Mouse (Mus musculus) CH12.LX (cell line): ENCODE measurements around the gene Rps6kb2.

Experiments used
- BHLHE40 ChIP-seq: IDR thresholded peaks from 2 replicates; pipeline ENCODE4 v1.6.1; 2011; ENCODE audit warnings: mild to moderate bottlenecking, low read depth, low read length, improper control_type of control experiment
- CTCF ChIP-seq, 2 experiments: IDR thresholded peaks in 1 of 2; conservative IDR thresholded peaks in 1 of 2; 2 replicates each; pipeline ENCODE4 v1.5.1; 2011 to 2012; ENCODE audit warnings: low read depth in 2 of 2, low read length in 2 of 2, improper control_type of control experiment in 1 of 2, inconsistent platforms in 1 of 2, mild to moderate bottlenecking in 1 of 2, moderate library complexity in 1 of 2
- ELF1 ChIP-seq: IDR thresholded peaks from 2 replicates; pipeline ENCODE4 v1.6.1; 2014; ENCODE audit warnings: low read depth, mild to moderate bottlenecking, inconsistent platforms, low read length, improper control_type of control experiment
- EP300 ChIP-seq: IDR thresholded peaks from 2 replicates; pipeline ENCODE4 v1.6.1; 2011; ENCODE audit warnings: low read length, improper control_type of control experiment
- HCFC1 ChIP-seq: IDR thresholded peaks from 2 replicates; pipeline ENCODE4 v1.6.1; 2012; ENCODE audit warnings: low read depth, mild to moderate bottlenecking, inconsistent platforms, low read length, improper control_type of control experiment
- IRF4 ChIP-seq: IDR thresholded peaks from 2 replicates; pipeline ENCODE4 v1.6.1; 2014; ENCODE audit warnings: low read depth, mild to moderate bottlenecking, inconsistent platforms, low read length, improper control_type of control experiment
- MAZ ChIP-seq: IDR thresholded peaks from 2 replicates; pipeline ENCODE4 v1.6.1; 2012; ENCODE audit warnings: low read depth, mild to moderate bottlenecking, inconsistent platforms, low read length, improper control_type of control experiment, moderate library complexity
- MXI1 ChIP-seq: IDR thresholded peaks from 2 replicates; pipeline ENCODE4 v1.6.1; 2011; ENCODE audit warnings: mild to moderate bottlenecking, low read depth, low read length, improper control_type of control experiment
- POLR2A ChIP-seq: IDR thresholded peaks from 2 replicates; pipeline ENCODE4 v1.6.1; 2011; ENCODE audit warnings: low read depth, mild to moderate bottlenecking, improper control_type of control experiment, low read length
- POLR2AphosphoS2 ChIP-seq: IDR thresholded peaks from 2 replicates; pipeline ENCODE4 v1.6.1; 2011; ENCODE audit warnings: low read depth, low read length, improper control_type of control experiment
- RAD21 ChIP-seq: IDR thresholded peaks from 2 replicates; pipeline ENCODE4 v1.6.1; 2011; ENCODE audit warnings: low read depth, mild to moderate bottlenecking, low read length, improper control_type of control experiment, moderate library complexity
- TCF12 ChIP-seq: IDR thresholded peaks from 2 replicates; pipeline ENCODE4 v1.6.1; 2014; ENCODE audit warnings: low read depth, mild to moderate bottlenecking, inconsistent platforms, low read length, improper control_type of control experiment
- USF2 ChIP-seq: conservative IDR thresholded peaks from 2 replicates; pipeline ENCODE4 v1.6.1; 2011; ENCODE audit warnings: low read depth, low read length, improper control_type of control experiment
- ZMIZ1 ChIP-seq: IDR thresholded peaks from 2 replicates; pipeline ENCODE4 v1.6.1; 2012; ENCODE audit warnings: low read depth, mild to moderate bottlenecking, inconsistent platforms, low read length, improper control_type of control experiment

DNA sequence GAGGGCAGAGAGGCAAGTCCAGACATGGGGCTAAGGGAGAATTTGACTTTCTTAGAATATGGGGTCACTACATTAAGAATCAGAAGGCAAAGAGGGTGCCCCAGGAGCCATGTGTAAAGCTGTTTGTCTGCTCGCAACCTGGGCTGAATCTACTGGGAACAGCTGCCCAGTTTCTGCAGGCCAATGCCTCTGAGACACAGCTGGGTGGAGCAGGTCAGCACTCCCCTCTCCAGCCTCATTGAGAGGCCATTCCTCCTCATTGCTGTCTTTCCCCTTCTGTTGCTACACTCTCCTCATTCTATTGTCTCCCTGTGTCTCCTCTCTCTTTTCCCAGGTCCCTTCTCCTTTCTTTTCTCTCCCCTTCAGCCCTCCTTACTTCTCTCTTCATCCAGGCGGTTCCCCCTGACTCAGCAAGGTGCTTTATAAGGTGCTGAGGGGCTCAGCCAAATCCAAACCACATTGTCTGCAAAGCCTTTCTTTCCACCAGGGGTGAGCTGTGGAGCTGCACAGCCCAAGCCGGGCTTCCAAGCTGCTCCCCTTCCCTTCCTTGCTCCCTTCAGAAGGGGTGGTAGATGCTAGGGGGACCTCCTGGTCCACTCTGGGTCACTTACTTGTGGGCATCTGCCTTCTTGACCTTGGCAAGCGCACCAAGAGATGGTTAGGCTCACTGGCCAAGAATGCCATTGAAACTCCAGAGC is 48.9 kb upstream of the Rps6kb2 start:
- TF ChIP-seq TCF12 (no peak), EP300 (no peak), CTCF (conservative IDR thresholded peaks at IDR 0.05 in 1 of 2, IDR thresholded peaks at IDR 0.05 in 1 of 2; ENCODE audit: low read depth in 2 of 2, low read length in 2 of 2) (no peak), POLR2AphosphoS2 (no peak), ZMIZ1 (no peak), MAZ (no peak), USF2 (no peak), POLR2A (no peak), IRF4 (no peak), ELF1 (no peak), RAD21 (no peak), BHLHE40 (no peak), HCFC1 (no peak), MXI1 (no peak)
